Mouse (Mus musculus) kidney, adult 2 months (tissue): Measurements from ENCODE around the gene Scnn1a.

Experiments used
- CTCF ChIP-seq: fragments of 200-500 bp; conservative IDR thresholded peaks from 2 replicates; pipeline ENCODE4 v1.5.1; 2011; ENCODE audit warnings: low read depth, mild to moderate bottlenecking, control low read depth, low read length, moderate library complexity, mixed read lengths; ENCODE audit not compliant: insufficient read depth, insufficient read length
- POLR2A ChIP-seq: fragments of 200-500 bp; IDR thresholded peaks from one replicate; pipeline ENCODE4 v1.6.1; 2011; ENCODE audit warnings: low read depth, low read length, control low read depth

DNA sequence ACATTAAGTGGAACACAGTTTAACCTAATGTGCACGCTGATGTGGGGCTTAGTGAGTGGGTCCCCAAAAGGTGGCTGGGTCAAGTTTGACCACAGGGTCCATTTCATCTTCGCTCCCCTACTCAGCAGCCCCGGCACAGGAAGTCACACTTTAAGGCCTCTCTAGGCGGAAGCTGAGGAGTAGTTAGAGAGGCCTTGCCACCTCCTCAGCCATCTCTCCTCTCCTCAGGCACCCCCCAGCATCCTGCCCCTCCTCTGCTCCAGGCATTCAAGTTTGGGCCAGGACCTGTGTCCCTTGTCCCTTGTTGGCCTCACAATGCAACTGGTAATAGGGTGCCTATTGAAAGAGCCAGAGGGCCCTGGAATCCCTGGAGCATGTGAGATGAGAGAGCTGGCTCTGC lies 33.2 kb downstream of the Scnn1a start:
- TF ChIP-seq CTCF (no peak), POLR2A (no peak)
